23 mouse cellular contexts compared by ENCODE assay signal in the genomic region with DNA sequence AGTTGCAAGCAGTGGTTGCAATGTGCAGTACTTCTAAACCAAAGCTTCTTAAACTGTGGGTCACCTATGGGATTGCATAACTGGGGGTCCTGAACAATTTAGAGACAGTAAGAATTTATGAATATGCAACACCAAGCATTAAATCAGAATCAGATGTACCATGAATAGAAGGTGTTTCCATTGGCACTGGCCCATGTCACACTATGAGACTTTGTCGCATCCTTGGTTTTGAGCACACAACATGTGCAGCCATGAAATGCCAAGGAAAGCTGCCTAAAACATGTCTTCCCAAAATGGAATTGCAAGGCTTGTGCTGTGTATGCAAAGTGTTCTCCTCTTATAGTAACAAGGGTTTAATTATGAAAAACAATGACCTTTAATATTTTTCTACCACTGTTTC. TPM values are rescaled to one million over a fixed set of nuclear protein-coding genes. Genes with fewer than 3 reads are reported as not detected.
DNase-seq lines count a peak whose midpoint lies in the region; ATAC-seq and TF ChIP-seq lines count a peak whose summit lies in the region.
"Had no signal": no experiment of that assay in that cellular context is flagged by ENCODE, and none has a peak within 500 bp of the region (broad histone marks: within the 10 kb centered on the region; RNA-seq: fewer than 3 reads in every experiment).

No protein-coding gene starts in this region.

- H3K4me3 ChIP-seq in forebrain, embryonic 14.5 days (ENCODE audit: low read depth, low read length), result no peak overlapping the region
- H3K4me3 ChIP-seq in forebrain, embryonic 11.5 days (ENCODE audit: low read depth, low read length), result no peak overlapping the region
- H3K4me3 ChIP-seq in hindbrain, postnatal 0 days (ENCODE audit: low read length), result no peak overlapping the region
- H3K4me3 ChIP-seq: embryonic facial prominence, embryonic 12.5 days; erythroblast, embryonic 14.5 days; heart, adult 2 months; intestine, embryonic 15.5 days; kidney, embryonic 15.5 days; neural tube, embryonic 12.5 days; stomach, embryonic 15.5 days had no signal

- H3K4me1 ChIP-seq in forebrain, embryonic 14.5 days (ENCODE audit: control insufficient read depth, insufficient read depth, low read length), result peaks cover 20% of the 10 kb centered on the region
- H3K4me1 ChIP-seq in forebrain, embryonic 11.5 days (replicated peaks; ENCODE audit: control insufficient read depth, insufficient read depth, low read length), result no peaks in the 10 kb centered on the region
- H3K4me1 ChIP-seq in hindbrain, postnatal 0 days (ENCODE audit: insufficient read depth, low read length), result peaks cover 23% of the 10 kb centered on the region
- H3K4me1 ChIP-seq: stomach, embryonic 15.5 days had no signal

- peak; percentile 41 for DNase-seq in forebrain, embryonic 14.5 days (ENCODE audit: low spot score)
- DNase-seq in forebrain, embryonic 11.5 days (ENCODE audit: low spot score), result no peak
- DNase-seq in left cerebral cortex, postnatal 4 days, result peak; percentile 9
- no peak for DNase-seq in left cerebral cortex, adult 11 months (ENCODE audit: low spot score)
- DNase-seq in hindbrain, postnatal 0 days (ENCODE audit: low spot score), result no peak
- no peak for DNase-seq in retina, embryonic 14.5 days (ENCODE audit: low spot score)
- DNase-seq in gastrocnemius, postnatal 10 days, result no peak
- DNase-seq: adrenal gland, postnatal 14 days; cerebellum, adult 2 months; gastrocnemius, postnatal 14 days; heart, adult 2 months; heart, postnatal 36 days; liver; lung, postnatal 10 days; thymus, adult 18-20 months; thymus, postnatal 4 days had no signal

- ATAC-seq in forebrain, embryonic 14.5 days, result no peak
- ATAC-seq in forebrain, embryonic 11.5 days (replicated peaks; ENCODE audit: low FRiP score), result no peak
- no peak for ATAC-seq in hindbrain, postnatal 0 days
- ATAC-seq: intestine, embryonic 15.5 days had no signal

- H3K4me2 ChIP-seq in forebrain, embryonic 14.5 days (ENCODE audit: low read length), result no peak overlapping the region; the same call in 1 of the 2 replicates
- H3K4me2 ChIP-seq in forebrain, embryonic 11.5 days (ENCODE audit: low read depth, low read length, severe bottlenecking), result no peak overlapping the region
- H3K4me2 ChIP-seq in hindbrain, postnatal 0 days (ENCODE audit: low read depth, low read length), result no peak overlapping the region
- H3K4me2 ChIP-seq: embryonic facial prominence, embryonic 12.5 days; intestine, embryonic 15.5 days; kidney, embryonic 15.5 days; stomach, embryonic 15.5 days had no signal

- H3K27ac ChIP-seq in forebrain, embryonic 14.5 days (ENCODE audit: low read depth, low read length), result peak overlapping the region; percentile 96
- H3K27ac ChIP-seq in forebrain, embryonic 11.5 days (ENCODE audit: low read depth, low read length), result no peak overlapping the region
- peak overlapping the region; percentile 90 for H3K27ac ChIP-seq in hindbrain, postnatal 0 days
- H3K27ac ChIP-seq: embryonic facial prominence, embryonic 12.5 days; kidney, embryonic 15.5 days; neural tube, embryonic 12.5 days; stomach, embryonic 15.5 days had no signal

- WGBS in forebrain, embryonic 14.5 days, result 58% methylated on average over 1 of the region's 1 CpGs
- WGBS in forebrain, embryonic 11.5 days, result 90% methylated on average over 1 of the region's 1 CpGs
- WGBS in hindbrain, postnatal 0 days, result 62% methylated on average over 1 of the region's 1 CpGs

- intact Hi-C loops in left cerebral cortex, postnatal 4 days (cut with DNase I), result no loop called here

- no peak overlapping the region for H3K9ac ChIP-seq in forebrain, embryonic 14.5 days (ENCODE audit: low read length)
- no peak overlapping the region for H3K9ac ChIP-seq in forebrain, embryonic 11.5 days (ENCODE audit: low read length)
- H3K9ac ChIP-seq in hindbrain, postnatal 0 days (replicated peaks; ENCODE audit: low read length), result no peak overlapping the region
- H3K9ac ChIP-seq: embryonic facial prominence, embryonic 12.5 days; intestine, embryonic 15.5 days; kidney, embryonic 15.5 days; neural tube, embryonic 12.5 days; stomach, embryonic 15.5 days had no signal

- TF ChIP-seq CTCF in hindbrain, postnatal 0 days (IDR thresholded peaks at IDR 0.05; ENCODE audit: low read depth), result no peak

- H3K9me3 ChIP-seq in forebrain, embryonic 14.5 days (replicated peaks; ENCODE audit: control insufficient read depth, low read length), result no peaks in the 10 kb centered on the region
- no peaks in the 10 kb centered on the region for H3K9me3 ChIP-seq in forebrain, embryonic 11.5 days (ENCODE audit: control insufficient read depth, low read length)
- H3K9me3 ChIP-seq in hindbrain, postnatal 0 days (ENCODE audit: low read length), result no peaks in the 10 kb centered on the region
- H3K9me3 ChIP-seq: embryonic facial prominence, embryonic 12.5 days; intestine, embryonic 15.5 days; kidney, embryonic 15.5 days; neural tube, embryonic 12.5 days; stomach, embryonic 15.5 days had no signal

- H3K36me3 ChIP-seq in forebrain, embryonic 14.5 days (ENCODE audit: control insufficient read depth, insufficient read depth, low read length), result no peaks in the 10 kb centered on the region
- no peaks in the 10 kb centered on the region for H3K36me3 ChIP-seq in forebrain, embryonic 11.5 days (ENCODE audit: control insufficient read depth, insufficient read depth, low read length)
- H3K36me3 ChIP-seq in hindbrain, postnatal 0 days (ENCODE audit: insufficient read depth, low read length), result no peaks in the 10 kb centered on the region
- H3K36me3 ChIP-seq: embryonic facial prominence, embryonic 12.5 days; intestine, embryonic 15.5 days; kidney, embryonic 15.5 days; neural tube, embryonic 12.5 days; stomach, embryonic 15.5 days had no signal

- H3K27me3 ChIP-seq in forebrain, embryonic 14.5 days (replicated peaks; ENCODE audit: control insufficient read depth, insufficient read depth, low read length), result no peaks in the 10 kb centered on the region
- H3K27me3 ChIP-seq in forebrain, embryonic 11.5 days (ENCODE audit: control insufficient read depth, insufficient read depth, low read length), result no peaks in the 10 kb centered on the region
- no peaks in the 10 kb centered on the region for H3K27me3 ChIP-seq in hindbrain, postnatal 0 days (ENCODE audit: insufficient read depth, low read length)
- H3K27me3 ChIP-seq: CH12.LX; embryonic facial prominence, embryonic 12.5 days; intestine, embryonic 15.5 days; kidney, embryonic 15.5 days; neural tube, embryonic 12.5 days; stomach, embryonic 15.5 days had no signal

RNA-seq across cellular contexts. Expression of gene Fam49a, which starts 26.6 kb away (rescaled TPM):
- 131 and 182 TPM in 2 replicates for polyA plus RNA-seq in forebrain, embryonic 14.5 days (2014; fragmentation: Nextera tagmentation; extraction: Ambion mirVana)
- 10.7 and 12.9 TPM in 2 replicates for polyA plus RNA-seq in forebrain, embryonic 11.5 days (2014; fragmentation: Nextera tagmentation; extraction: Ambion mirVana)
- total RNA-seq in left cerebral cortex, postnatal 4 days (2021), result 100 to 1,000 TPM; 346 to 364 TPM
- total RNA-seq in hindbrain, postnatal 0 days (2014; rRNA removed), result 67.1 and 77.1 TPM in 2 replicates
- polyA plus RNA-seq in hindbrain, postnatal 0 days (2015; fragmentation: Nextera tagmentation; extraction: Ambion mirVana), result 52.2 and 55.5 TPM in 2 replicates
- 10 to 100 TPM; 12.0 to 12.5 TPM for total RNA-seq in gastrocnemius, postnatal 10 days (2021)

Comparison
In these comparisons a context has a peak if more than half of its experiments do, and no peak if none do; other contexts are left out.
1. DNase-seq: peak in forebrain, embryonic 14.5 days (single experiment) and left cerebral cortex, postnatal 4 days (single experiment); none in forebrain, embryonic 11.5 days (single experiment), left cerebral cortex, adult 11 months (single experiment), hindbrain, postnatal 0 days (single experiment), retina, embryonic 14.5 days (single experiment) and gastrocnemius, postnatal 10 days (single experiment).